Mouse (Mus musculus) common myeloid progenitor, adult 5-6 weeks (primary cell): ENCODE data around the gene Slc4a4. TPM values are rescaled to one million over a fixed set of nuclear protein-coding genes. Genes with fewer than 3 reads are reported as not detected.

Source experiments
- ATAC-seq: replicated peaks from 2 replicates; pipeline ENCODE4 v1.8.0; 2016; ENCODE audit warnings: low read depth, mild to moderate bottlenecking, moderate TSS enrichment, inconsistent platforms; ENCODE audit not compliant: poor library complexity, severe bottlenecking
- total RNA-seq: library from RNA; stranded (forward); fragments of 200-1000, 187-1606 nt; gene quantifications from 2 replicates; pipeline ENCODE4 v1.2.3, GENCODE M21; 2017

Gene Slc4a4
- not detected in 2 replicates for total RNA-seq

GRCm38 (mm10) chr5:88886668-88887555 is at the start of gene Slc4a4:
Gene Slc4a4, plus strand, starts transcription at chr5:88886818.
- ATAC-seq, result peak; percentile 9; the same call in 1 of the 2 replicates

DNA sequence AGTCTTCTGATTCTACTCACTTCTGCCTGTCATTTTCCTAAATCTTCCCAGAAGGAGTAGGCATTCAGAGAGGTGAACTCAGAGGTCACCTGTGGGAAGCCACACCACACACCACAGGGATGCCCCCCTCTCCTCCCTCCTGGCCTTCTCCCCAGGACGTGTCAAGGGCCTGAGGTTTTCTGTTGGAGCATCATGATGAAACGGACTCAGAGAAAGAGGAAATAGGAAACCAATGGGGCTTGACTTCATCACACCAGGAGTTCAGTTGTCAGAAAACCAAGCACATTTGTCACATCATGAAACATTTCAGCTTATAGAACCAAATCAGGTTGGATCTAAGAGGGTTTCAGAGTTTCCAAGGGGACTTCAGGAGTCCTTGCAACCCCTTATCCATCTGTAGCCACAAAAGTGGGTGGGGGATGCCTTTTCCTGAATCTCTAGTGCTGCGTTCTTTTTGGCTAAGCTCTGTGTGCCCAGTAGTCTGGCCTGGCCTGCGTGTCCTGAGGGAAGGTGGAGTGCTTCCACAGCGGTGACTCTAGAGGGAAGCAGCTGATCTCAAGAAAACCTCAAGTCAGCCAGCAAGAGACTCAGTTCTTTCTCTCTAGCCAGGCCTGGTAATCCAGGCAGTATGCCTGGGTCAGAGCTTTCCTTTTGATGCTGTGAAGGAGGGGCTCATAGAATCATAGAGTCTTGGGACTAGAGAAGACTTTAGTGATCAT is 46.4 kb upstream of the Slc4a4 start:
- peak; percentile 78 for ATAC-seq

DNA sequence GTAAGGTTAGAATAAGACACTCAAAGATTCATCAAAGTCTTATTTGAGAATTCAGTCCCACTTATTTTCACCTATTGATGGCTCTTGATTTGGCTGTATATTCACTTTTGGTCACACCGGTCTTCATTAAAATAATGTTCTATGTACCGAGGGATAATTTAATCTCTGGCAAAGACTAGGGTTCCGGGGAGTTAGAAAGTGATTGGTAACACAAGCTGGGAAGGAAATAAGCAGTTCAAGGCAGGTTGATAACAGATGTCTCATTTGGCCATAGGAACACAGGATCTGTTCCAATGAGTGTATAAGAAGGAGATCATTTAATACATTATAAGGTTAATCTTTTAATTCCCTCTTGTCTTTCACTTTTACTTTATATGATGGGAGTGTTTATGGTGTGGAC is 29.3 kb upstream of the Slc4a4 start:
- ATAC-seq, result no peak

DNA sequence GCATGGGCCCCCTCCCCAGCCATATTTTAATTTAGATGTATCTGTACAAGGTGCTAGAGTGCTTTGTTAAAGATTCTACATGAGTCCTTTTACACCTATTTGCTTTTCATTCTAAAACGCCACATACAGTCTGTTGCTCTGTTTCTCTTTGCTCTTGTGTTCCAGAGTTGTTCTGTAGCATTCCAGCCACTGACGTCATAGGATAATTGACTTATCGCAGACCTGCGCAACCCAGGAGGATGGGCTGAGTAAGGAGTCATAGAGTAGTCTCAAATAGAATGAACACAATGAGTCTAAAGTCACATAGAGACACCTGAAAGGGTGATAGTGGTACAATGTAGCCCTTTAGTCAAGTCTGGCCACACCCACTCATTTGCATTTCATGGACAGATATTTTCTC is 28.8 kb upstream of the Slc4a4 start:
- no peak for ATAC-seq

DNA sequence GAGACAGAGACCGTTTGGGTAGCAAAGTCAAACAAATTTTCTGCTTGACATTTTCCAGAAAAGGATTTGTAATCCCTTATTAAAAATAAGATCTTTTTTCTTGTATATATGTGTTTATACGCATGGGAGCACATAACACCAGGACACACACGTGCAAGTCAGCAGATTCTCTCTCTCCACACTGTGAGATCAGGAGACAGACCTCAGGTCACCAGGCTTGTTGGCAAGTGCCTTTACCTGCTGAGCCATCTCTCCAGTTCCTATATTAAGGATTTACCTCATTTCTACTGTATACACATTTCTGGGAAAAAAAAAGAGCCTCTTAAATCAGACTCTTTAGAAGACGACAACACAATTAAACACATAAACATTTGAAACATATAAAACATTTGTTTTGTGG is 28.4 kb upstream of the Slc4a4 start:
- ATAC-seq, result no peak

DNA sequence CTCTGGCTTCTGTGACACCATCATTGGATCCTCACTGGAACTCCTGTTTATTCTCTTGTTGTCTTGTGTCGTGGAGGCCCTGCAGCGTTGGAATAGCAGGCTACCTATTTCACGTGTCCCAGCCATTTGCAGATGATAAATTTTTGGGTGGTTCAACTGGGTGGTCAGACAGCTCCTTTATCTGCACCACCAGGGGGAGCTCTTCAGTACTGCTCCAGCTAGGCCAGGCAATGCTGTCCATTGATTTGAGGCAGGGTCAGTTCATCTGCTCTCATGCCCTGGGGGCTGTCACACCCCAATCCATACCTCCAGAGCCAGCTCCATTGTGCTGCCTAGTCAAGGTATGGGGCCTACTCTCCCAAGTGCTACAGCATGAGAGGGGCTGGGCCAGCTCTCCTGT is 24.5 kb upstream of the Slc4a4 start:
- ATAC-seq, result no peak

DNA sequence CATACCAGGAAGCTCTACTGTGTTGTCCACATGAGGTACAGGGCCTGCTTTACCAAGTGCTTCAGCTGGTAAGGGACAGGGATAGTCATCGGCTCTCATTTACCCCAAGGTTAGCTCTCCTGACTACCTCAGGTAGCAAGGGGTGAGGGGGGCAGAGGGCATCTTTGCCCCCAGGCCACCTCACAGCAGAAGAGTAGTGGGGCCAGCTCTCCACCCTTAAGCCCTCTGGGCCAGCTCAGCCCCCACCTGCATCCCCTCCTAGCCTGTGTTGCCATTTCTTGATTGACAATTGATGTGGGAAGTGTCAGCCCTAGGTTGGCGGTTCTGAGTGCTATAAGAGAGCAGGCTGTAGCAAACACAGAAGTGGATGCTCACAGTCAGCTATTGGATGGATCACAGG is 23.8 kb upstream of the Slc4a4 start:
- no peak for ATAC-seq

GRCm38 (mm10) chr5:88884101-88884500 is 2.5 kb upstream of the Slc4a4 start:
- peak; percentile 55; the same call in 1 of the 2 replicates for ATAC-seq

DNA sequence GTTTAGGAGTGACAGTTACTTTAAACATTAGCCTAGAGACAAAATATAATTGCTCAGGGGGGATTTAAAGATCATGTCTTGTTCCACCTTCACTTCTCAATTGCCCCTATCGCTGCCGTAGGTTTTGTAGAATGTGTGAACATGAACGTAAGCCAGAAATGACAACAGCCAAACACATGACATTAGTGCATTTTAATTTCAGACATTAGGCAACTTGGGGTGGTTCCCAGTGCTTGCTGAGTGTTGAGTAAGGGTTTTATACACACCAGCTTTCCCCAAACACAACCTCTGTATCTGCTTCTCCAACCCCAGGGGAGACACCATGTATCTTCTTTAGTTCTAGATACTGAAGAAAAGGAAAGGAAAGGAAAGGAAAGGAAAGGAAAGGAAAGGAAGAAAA is 1.1 kb upstream of the Slc4a4 start:
- no peak for ATAC-seq

- ATAC-seq, result no peak
Observed at GRCm38 (mm10) chr5:88885944-88886343, 674 bp upstream of the Slc4a4 start.

GRCm38 (mm10) chr5:88886349-88886667 is 310 bp upstream of the Slc4a4 start:
- ATAC-seq, result 0 out of 2 replicates have a peak, but pooled peaks have one; percentile 1

- 0 out of 2 replicates have a peak, but pooled peaks have one; percentile 23 for ATAC-seq
Observed at GRCm38 (mm10) chr5:88887556-88888412, 1.2 kb downstream of the Slc4a4 start.

DNA sequence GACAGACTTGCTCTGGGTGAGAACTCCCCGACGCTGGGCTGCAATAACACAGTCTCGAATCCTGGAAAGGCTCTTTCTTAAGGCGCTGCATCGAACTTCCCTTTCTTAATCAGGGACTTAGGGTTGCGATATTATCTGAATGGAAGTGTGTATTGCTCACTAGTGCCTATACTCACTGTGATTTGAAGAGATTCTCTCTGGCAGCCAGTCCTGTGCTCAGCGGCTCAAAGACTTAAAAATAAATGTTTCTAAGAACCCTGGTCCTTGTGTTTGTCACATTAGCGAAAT is 1.7 kb downstream of the Slc4a4 start:
- peak; percentile 48 for ATAC-seq

GRCm38 (mm10) chr5:88889326-88889725 is 2.7 kb downstream of the Slc4a4 start:
- no peak for ATAC-seq

- no peak for ATAC-seq
Observed at GRCm38 (mm10) chr5:88890146-88890545, 3.5 kb downstream of the Slc4a4 start.

DNA sequence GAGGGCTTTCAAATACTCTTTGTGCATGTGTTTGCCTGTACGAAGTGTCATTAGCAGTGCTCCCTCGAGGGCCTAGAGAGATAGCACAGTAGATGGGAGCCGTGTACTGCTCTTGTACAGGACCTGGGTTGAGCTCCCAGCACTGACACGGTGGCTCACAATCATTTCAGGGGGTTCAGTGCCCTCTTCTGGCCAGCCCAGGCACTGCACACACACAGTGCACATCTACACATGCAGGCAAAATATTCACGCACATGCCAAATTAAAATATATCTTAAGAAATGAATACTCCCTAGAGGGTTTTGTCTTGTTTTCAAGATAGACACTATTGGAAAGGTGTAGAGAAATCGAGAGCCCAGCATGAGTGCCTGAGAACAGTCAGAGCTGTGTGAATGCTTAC is 10.0 kb downstream of the Slc4a4 start:
- ATAC-seq, result no peak

DNA sequence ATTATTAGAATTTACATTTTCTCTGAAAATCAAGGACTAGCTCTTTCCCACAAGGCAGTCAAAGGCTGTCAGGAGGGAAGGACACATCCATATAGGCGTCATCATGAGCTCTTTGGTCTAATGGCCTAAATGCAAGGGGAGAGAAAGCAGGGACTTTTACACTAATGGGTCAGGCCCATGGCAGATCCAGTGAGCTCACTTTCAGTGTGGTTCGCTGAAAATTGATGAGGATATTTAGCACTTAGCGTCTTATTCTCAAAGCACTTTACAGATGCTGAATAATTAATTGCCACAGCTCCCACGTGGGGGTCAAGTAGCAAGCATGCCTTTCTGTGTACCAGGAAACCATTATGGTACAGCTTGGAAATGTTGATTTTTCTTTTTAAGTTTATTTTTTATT is 16.5 kb downstream of the Slc4a4 start:
- no peak for ATAC-seq

DNA sequence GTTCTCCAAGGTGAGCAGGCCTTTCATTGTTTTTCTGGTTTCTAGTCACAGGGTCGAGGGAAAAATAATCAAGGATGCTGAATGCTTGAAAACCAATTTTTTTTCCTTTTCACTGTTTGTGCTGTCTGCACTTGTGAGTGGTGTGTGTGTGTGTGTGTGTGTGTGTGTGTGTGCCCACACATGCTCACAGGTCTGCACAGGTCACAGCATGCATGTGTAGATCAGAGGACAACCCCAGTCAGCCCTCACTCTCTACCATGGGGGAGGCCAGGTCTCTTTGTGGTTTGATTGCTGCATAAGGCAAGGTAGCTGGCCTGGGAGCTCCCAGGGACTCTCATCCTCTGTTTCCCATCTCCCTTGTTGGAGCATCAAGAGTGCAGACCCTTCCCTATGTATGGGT is 16.9 kb downstream of the Slc4a4 start:
- ATAC-seq, result no peak

DNA sequence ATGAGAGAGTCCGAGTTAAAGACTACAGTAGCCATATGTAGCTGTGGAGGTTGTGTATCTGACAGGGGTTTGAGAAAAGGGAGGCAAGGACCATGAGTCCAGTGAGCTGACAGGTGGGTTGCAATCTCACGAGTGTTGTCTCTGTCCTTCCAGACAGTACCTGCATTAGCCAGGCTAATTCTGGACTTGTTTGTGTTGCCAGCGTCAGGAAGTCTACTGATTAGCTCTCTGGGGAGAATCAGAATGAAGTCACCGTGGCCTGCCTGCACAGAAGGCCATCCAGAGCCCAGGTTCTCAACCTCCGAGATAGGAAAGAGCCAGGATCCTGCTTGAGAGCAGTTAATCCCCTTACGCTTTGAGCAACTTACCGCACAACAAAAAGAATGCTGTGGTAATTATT is 18.2 kb downstream of the Slc4a4 start:
- no peak for ATAC-seq

DNA sequence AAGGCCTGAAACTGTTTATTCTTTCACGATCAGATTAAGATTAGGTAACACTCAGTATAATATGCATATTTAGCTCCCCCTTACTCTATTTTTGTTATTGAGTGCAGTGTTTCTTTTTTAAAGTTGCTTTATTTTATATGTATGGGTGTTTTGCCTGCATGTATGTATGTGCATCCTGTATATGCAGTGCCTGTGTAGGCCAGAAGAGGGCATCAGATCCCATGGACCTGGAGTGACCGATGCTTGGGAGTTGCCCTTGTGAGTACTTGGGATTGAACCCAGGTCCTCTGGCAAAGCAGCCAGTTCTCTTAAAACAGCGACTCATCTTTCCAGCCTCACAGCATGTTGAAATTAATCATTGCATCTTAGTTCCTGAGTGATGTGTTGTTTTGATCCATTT is 21.0 kb downstream of the Slc4a4 start:
- ATAC-seq, result no peak

- ATAC-seq, result no peak
Observed at GRCm38 (mm10) chr5:88912629-88913028, 26.0 kb downstream of the Slc4a4 start.
